Mouse (Mus musculus) embryonic fibroblast, embryonic 13.5 days (primary cell): ENCODE data around the gene Itgb6.

Source experiments
- CTCF ChIP-seq: IDR thresholded peaks from 2 replicates; pipeline ENCODE4 v1.5.1; 2011; ENCODE audit warnings: mild to moderate bottlenecking, control low read depth, low read length, moderate library complexity, borderline replicate concordance; ENCODE audit not compliant: insufficient read depth
- POLR2A ChIP-seq: IDR thresholded peaks from 2 replicates; pipeline ENCODE4 v1.6.1; 2011; ENCODE audit warnings: low read depth, mild to moderate bottlenecking, control low read depth, low read length, moderate library complexity

- TF ChIP-seq CTCF (no peak), POLR2A (no peak)
Measured at GRCm38 (mm10) chr2:60622161-60622560, 100.3 kb downstream of the Itgb6 start.
